Mouse (Mus musculus): ENCODE measurements around the gene Tmbim1. TPM values are rescaled to one million over a fixed set of nuclear protein-coding genes. Genes with fewer than 3 reads are reported as not detected.

The Tmbim1 gene
- polyA plus RNA-seq, 2 experiments from 2014 or later: 13.1 to 16.1 TPM

DNA sequence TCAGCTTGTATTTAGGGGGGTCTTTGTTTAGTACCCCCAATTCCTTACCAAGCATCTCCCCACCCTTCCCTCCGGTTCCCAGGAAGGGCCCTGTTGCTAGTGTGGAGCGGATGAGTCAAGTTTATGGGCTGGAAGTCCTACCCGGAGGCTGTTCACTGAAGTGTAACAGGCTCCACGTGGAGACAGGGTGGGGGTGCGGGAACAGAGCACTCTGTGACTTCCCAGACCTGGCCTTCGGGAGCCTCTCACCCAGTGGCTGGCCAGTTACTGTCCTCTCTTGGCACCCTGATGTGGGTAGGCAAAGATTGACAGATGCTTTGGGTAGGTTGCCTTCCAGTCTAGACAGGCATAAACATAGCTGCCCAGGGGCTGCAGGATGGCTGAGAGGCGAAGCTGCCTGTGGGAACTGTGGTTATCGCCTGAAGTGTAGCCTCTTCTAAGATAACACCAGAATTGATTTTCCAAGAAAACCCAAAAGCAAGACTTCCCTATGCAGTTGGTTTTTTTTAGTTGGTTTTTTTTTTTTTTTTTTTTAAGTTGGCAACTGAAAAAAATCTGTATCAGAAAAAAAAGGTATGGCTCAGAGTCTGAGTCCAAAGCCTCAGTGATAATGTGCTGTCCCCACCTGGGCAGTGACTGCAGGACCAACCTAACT is 27.4 kb downstream of the Tmbim1 start:
- no peak for ATAC-seq

DNA sequence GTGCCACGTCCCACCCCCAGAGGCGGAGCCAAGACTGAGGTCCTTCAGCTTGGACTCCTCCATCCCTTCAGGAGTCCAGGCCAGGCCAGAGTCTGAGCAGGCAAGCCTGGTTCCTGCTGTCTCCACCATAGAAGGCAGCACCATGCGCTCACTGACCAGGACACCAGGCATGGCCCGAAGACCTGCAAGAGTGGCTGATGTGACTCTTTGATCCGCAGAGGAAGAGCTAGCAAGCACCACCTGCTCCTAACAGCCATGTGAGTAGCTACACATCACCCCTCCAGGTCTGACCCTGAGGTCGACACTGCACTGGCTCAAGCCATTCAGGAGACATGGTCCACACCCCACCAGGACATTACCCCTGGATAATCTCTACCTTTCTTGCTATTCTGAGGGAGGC is 28.4 kb downstream of the Tmbim1 start:
- ATAC-seq: no peak

GRCm38 (mm10) chr1:74275015-74275414 is 30.4 kb downstream of the Tmbim1 start:
- ATAC-seq: no peak

DNA sequence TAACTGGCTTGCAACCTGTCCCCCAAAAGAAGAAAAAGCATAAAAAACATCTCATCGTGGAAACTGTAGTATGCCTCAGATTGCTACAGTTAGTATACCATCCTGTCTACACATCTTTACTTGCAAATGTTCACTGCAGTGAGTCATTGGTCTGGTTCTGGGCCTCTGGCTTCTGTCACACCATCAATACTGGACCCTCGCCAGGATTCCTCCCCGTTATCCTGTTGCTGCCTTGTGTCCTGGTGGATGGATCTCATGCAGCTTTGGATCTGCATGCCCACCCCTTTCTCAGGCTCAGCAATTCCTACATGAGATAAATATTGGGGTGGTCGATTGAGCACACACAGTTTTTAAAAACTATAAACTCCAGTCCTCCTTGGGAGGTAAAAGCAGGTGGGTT is 33.8 kb downstream of the Tmbim1 start:
- no peak for ATAC-seq

GRCm38 (mm10) chr1:74268750-74269149 is 36.7 kb downstream of the Tmbim1 start:
- peak; percentile 28 for ATAC-seq

- ATAC-seq: peak; percentile 74
Measured at GRCm38 (mm10) chr1:74262510-74262909, 42.9 kb downstream of the Tmbim1 start.

DNA sequence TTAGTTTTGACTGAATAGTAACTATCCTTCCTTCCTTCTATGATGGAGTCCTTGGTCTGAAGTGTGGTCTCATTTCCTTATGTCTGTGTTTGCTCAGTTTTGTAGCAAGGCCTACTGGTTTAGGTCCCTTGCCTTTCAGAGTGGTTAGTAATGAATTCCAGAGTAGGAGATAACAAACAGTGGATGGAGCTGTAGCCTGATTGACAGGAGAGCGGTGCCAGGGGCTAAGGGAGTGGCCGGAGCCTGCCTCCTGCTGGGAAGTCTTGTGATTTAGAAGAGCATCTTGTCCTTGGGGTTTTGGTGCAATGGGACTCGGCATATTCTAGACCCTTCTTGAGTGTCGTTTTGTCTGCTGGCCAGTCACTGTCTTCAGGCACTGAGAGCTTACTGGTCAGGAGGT is 48.6 kb downstream of the Tmbim1 start:
- ATAC-seq: no peak

GRCm38 (mm10) chr1:74255704-74256345 is 49.6 kb downstream of the Tmbim1 start:
- no peak for ATAC-seq

DNA sequence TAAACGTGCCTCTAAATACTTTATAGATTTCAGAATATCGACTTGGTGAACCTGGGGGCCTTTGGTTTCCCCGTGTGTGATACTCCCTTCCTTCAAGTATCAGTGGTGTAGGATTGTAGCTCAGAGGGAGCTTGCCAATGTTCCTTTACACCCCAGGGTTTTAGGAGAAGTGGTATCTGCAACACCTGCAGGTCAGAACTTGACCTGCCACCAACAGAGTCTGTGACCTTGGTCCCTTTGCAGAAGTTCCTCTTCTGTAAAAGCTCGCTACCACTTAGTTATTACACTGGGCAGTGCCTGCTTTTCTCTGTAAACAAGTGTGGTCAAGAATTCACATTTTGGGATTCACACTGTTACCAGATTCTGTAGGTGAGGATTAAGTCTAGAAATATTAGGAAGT is 55.3 kb downstream of the Tmbim1 start:
- ATAC-seq: no peak

DNA sequence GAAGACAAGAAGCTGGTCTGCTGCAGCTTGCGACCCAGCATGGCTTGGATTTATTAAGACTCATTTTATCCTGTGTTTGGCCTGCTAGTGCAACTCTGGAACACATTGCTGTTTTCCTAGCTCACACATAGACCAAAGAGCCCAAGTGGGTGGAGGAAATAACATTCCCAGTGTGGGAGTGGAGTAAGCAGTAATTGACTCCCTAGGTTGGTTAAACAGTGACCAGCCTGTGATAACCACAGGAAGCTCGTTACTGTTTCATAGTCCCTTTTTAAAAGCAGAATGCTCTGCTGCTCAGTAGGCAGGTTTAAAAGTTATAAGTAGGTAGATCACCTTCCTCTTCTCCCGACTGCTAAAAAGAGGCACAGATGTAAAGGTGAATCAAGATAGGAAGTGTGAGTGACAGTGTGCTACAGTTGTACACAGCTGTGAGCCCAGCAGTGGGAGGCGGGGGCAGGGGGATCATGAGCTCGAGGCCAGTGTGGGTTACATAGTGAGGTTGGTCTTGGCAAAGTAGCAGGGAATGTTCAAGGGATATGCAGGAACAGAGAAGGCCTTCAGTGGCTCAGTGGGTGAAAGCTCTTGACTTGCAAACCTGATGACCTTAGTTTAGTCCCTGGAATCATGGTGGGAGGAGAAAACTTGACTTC is 56.0 kb downstream of the Tmbim1 start:
- peak; percentile 1 for ATAC-seq

- peak; percentile 97 for ATAC-seq
Measured at GRCm38 (mm10) chr1:74248799-74249198, 56.6 kb downstream of the Tmbim1 start.

- ATAC-seq: no peak
Measured at GRCm38 (mm10) chr1:74245525-74245924, 59.9 kb downstream of the Tmbim1 start.

- no peak for ATAC-seq
Measured at GRCm38 (mm10) chr1:74240832-74241231, 64.6 kb downstream of the Tmbim1 start.

- no peak for ATAC-seq
Measured at GRCm38 (mm10) chr1:74240311-74240710, 65.1 kb downstream of the Tmbim1 start.

- ATAC-seq: no peak
Measured at GRCm38 (mm10) chr1:74239618-74240017, 65.8 kb downstream of the Tmbim1 start.

GRCm38 (mm10) chr1:74239162-74239561 is 66.3 kb downstream of the Tmbim1 start:
- peak; percentile 37 for ATAC-seq

Other genes with a start within 250 kb of the Tmbim1 start
- gene Tns1, start 181.2 kb downstream of the Tmbim1 start, polyA plus RNA-seq (2017; shearing (Covaris generic)): 10 to 100 TPM; 21.7 to 23.3 TPM
- not detected for gene Rufy4, start 180.1 kb downstream of the Tmbim1 start, polyA plus RNA-seq (2017; shearing (Covaris generic))
- under 1 TPM in 1 of 2 experiments, not detected in 1; 0.36 TPM for gene Cxcr2, start 151.6 kb downstream of the Tmbim1 start, polyA plus RNA-seq (2017; shearing (Covaris generic))
- not detected for gene Cxcr1, start 111.0 kb downstream of the Tmbim1 start, polyA plus RNA-seq (2017; shearing (Covaris generic))
- gene Arpc2, start 69.5 kb downstream of the Tmbim1 start, polyA plus RNA-seq (2017; shearing (Covaris generic)): 100 to 1,000 TPM; 749 to 764 TPM
- gene Gpbar1, start 27.1 kb downstream of the Tmbim1 start, polyA plus RNA-seq (2017; shearing (Covaris generic)): under 1 TPM in 1 of 2 experiments, not detected in 1; 0.32 TPM
- gene Aamp, start 20.9 kb downstream of the Tmbim1 start, polyA plus RNA-seq (2017; shearing (Covaris generic)): 100 to 1,000 TPM; 139 to 184 TPM
- gene Pnkd, start 20.7 kb downstream of the Tmbim1 start, polyA plus RNA-seq (2017; shearing (Covaris generic)): 10 to 100 TPM; 80.2 to 97.8 TPM
- not detected for gene Catip, start 56.5 kb upstream of the Tmbim1 start, polyA plus RNA-seq (2017; shearing (Covaris generic))
- under 1 TPM; 0.42 to 0.97 TPM for gene Slc11a1, start 69.6 kb upstream of the Tmbim1 start, polyA plus RNA-seq (2017; shearing (Covaris generic))
- gene Ctdsp1, start 85.9 kb upstream of the Tmbim1 start, polyA plus RNA-seq (2017; shearing (Covaris generic)): 10 to 100 TPM; 29.9 to 31.9 TPM
- gene Vil1, start 103.8 kb upstream of the Tmbim1 start, polyA plus RNA-seq (2017; shearing (Covaris generic)): under 1 TPM in 1 of 2 experiments, not detected in 1; 0.13 TPM
- 10 to 100 TPM; 52.3 to 57.8 TPM for gene Cnot9, start 200.4 kb upstream of the Tmbim1 start, polyA plus RNA-seq (2017; shearing (Covaris generic))
- 1 to 10 TPM; 1.0 to 1.6 TPM for gene Plcd4, start 237.3 kb upstream of the Tmbim1 start, polyA plus RNA-seq (2017; shearing (Covaris generic))
- 10 to 100 TPM; 19.6 to 27.0 TPM for gene Usp37, start 238.7 kb upstream of the Tmbim1 start, polyA plus RNA-seq (2017; shearing (Covaris generic))